Mouse (Mus musculus): ENCODE data around the gene Gm21921.
"Not testable (repeated sequence)": the region's sequence is repeated elsewhere in the genome, so short reads cannot be mapped to it uniquely, and the experiment has no call there.

Gm21921 gene

GRCm38 (mm10) chrY:24796143-24796542 is at the start of gene Gm21921:
Gm21921 (minus strand) TSS chrY:24796243.
- DNase-seq (ENCODE audit: low read depth, low spot score) = not testable (repeated sequence)

Measured in WW6 (cell line).